Mouse (Mus musculus) heart, embryonic 11.5 days (tissue): Measurements from ENCODE around the gene Cuedc2. TPM values are rescaled to one million over a fixed set of nuclear protein-coding genes. Genes with fewer than 3 reads are reported as not detected.

Source experiments
- ATAC-seq: fragments of 200-750 bp; cut with Nextera tagmentation; replicated peaks from 2 replicates; pipeline ENCODE4 v1.8.0; 2017; ENCODE audit warnings: moderate library complexity; ENCODE audit not compliant: insufficient number of reproducible peaks, low FRiP score, low TSS enrichment
- H3K27ac ChIP-seq: fragments of 300-500 bp; sonication (generic); 2 replicates; pipeline ENCODE4 v1.5.1; 2014; ENCODE audit warnings: mild to moderate bottlenecking, low read depth, low read length
- H3K27me3 ChIP-seq: fragments of 300-500 bp; sonication (generic); 2 replicates; pipeline ENCODE4 v1.6.1; 2014; ENCODE audit warnings: mild to moderate bottlenecking, low read length, mixed read lengths; ENCODE audit not compliant: control insufficient read depth, insufficient read depth
- H3K36me3 ChIP-seq: fragments of 300-500 bp; sonication (generic); 2 replicates; pipeline ENCODE4 v1.6.1; 2014; ENCODE audit warnings: mild to moderate bottlenecking, low read length, moderate library complexity, mixed read lengths; ENCODE audit not compliant: control insufficient read depth, insufficient read depth
- H3K4me1 ChIP-seq: fragments of 300-500 bp; sonication (generic); 2 replicates; pipeline ENCODE4 v1.6.1; 2014; ENCODE audit warnings: low read length; ENCODE audit not compliant: control insufficient read depth, insufficient read depth
- H3K4me2 ChIP-seq: fragments of 300-500 bp; sonication (generic); 2 replicates; pipeline ENCODE4 v1.6.1; 2014; ENCODE audit warnings: mild to moderate bottlenecking, moderate library complexity
- H3K4me3 ChIP-seq: fragments of 300-500 bp; sonication (generic); 2 replicates; pipeline ENCODE4 v1.5.1; 2014; ENCODE audit warnings: low read depth, low read length
- H3K9ac ChIP-seq: fragments of 300-500 bp; sonication (generic); 2 replicates; pipeline ENCODE4 v1.6.1; 2014; ENCODE audit warnings: mild to moderate bottlenecking, low read depth, low read length, moderate library complexity
- H3K9me3 ChIP-seq: fragments of 300-500 bp; sonication (generic); replicated peaks from 2 replicates; pipeline ENCODE4 v1.6.1; 2016; ENCODE audit warnings: low read length; ENCODE audit not compliant: control insufficient read depth
- WGBS: fragments of 180-500 bp; shearing (Covaris S2); extraction: QIAGEN DNeasy Blood & Tissue Kit; methylation state at CpG from one replicate; pipeline ENCODE4 v1.1.7; 2014; ENCODE audit not compliant: insufficient replicate concordance; 5-methylcytosine and 5-hydroxymethylcytosine counted together
- polyA plus RNA-seq: library from polyadenylated mRNA; unstranded; fragments of >200 nt; fragmentation: Nextera tagmentation; extraction: Ambion mirVana; gene quantifications from 2 replicates; pipeline ENCODE4 v1.2.1, GENCODE M21; 2014

The Cuedc2 gene
- polyA plus RNA-seq, 1 experiment from 2014 or later, result 139 TPM

DNA sequence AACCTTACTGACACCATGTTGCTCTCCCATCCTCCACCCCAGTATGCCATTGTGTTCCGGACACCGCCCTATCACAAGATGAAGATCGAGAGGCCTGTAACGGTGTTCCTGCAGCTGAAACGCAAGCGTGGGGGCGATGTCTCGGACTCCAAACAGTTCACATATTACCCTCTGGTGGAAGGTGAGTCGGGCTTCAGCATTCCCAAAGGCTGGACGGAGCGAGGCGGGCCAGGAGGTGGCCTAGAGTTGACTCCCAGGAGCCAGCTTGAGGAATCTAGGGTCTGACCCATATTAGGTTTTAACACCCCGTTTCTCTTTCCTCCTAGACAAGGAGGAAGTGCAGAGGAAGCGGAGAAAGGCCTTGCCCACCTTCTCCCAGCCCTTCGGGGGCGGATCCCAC is 30.2 kb downstream of the Cuedc2 start:
- Histone ChIP-seq H3K4me2 (peak overlapping the region; percentile 84), H3K27ac (no peak overlapping the region), H3K4me3 (no peak overlapping the region), H3K4me1 (peaks cover 17% of the 10 kb centered on the region), H3K9me3 (no peaks in the 10 kb centered on the region), H3K36me3 (peaks cover 5% of the 10 kb centered on the region; the same call in 1 of the 2 replicates), H3K9ac (no peak overlapping the region), H3K27me3 (peaks cover 41% of the 10 kb centered on the region)
- WGBS, result 58% methylated on average over 16 of the region's 16 CpGs
- ATAC-seq, result no peak

DNA sequence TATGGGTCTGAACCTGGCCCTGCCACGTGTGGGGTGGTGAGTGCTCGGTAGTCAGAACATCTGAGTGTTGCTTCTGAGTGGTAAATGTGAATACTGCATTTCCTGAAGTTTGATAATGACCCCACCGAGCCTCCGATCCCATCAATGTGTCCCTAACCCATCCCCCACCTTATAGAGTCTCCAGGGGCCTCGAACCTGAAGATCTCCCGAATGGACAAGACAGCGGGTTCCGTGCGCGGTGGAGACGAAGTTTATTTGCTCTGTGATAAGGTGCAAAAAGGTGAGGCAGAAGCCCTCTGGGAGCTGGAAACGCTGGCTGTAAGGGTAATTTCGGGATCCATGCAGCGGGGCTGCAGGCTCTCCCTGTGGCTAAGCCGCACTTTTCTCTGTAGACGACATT is 30.7 kb downstream of the Cuedc2 start:
- peaks cover 3% of the 10 kb centered on the region; the same call in 1 of the 2 replicates for H3K36me3 ChIP-seq
- H3K4me3 ChIP-seq, result no peak overlapping the region
- no peak overlapping the region for H3K9ac ChIP-seq
- H3K27ac ChIP-seq, result no peak overlapping the region
- peaks cover 15% of the 10 kb centered on the region for H3K4me1 ChIP-seq
- no peak for ATAC-seq
- H3K27me3 ChIP-seq, result peaks cover 35% of the 10 kb centered on the region
- no peaks in the 10 kb centered on the region for H3K9me3 ChIP-seq
- H3K4me2 ChIP-seq, result no peak overlapping the region
- 69% methylated on average over 16 of the region's 16 CpGs for whole genome bisulfite sequencing

DNA sequence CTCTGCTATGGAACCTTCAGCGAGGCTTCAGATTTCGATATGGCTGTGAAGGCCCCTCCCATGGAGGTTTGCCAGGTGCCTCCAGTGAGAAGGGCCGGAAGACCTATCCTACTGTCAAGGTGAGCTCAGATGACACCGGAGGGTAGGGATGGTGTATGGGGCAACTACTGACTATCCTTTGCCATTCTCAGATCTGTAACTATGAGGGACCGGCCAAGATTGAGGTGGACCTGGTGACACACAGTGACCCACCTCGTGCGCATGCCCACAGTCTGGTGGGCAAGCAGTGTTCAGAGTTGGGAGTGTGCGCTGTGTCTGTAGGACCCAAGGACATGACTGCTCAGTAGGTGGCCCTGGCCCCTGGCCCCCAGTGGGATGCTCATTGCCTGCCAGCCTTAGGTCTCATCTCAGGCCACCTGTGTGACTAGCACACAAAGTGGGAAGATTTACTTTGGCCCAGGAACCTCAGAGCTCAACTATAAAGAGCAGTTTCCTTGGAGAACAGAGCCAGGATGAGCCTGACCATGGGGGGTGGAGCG is 31.7 kb downstream of the Cuedc2 start:
- 91% methylated on average over 9 of the region's 9 CpGs for WGBS
- no peak for ATAC-seq
- 0 out of 2 replicates have a peak, but pooled peaks cover 3% of the 10 kb centered on the region for H3K36me3 ChIP-seq
- H3K9ac ChIP-seq, result no peak overlapping the region
- no peak overlapping the region for H3K4me2 ChIP-seq
- H3K9me3 ChIP-seq, result no peaks in the 10 kb centered on the region
- H3K27me3 ChIP-seq, result peaks cover 30% of the 10 kb centered on the region
- H3K4me1 ChIP-seq, result peaks cover 15% of the 10 kb centered on the region
- H3K4me3 ChIP-seq, result no peak overlapping the region
- H3K27ac ChIP-seq, result no peak overlapping the region

- no peaks in the 10 kb centered on the region for H3K9me3 ChIP-seq
- no peak overlapping the region for H3K27ac ChIP-seq
- H3K4me2 ChIP-seq, result peak overlapping the region; percentile 100
- H3K27me3 ChIP-seq, result peaks cover 30% of the 10 kb centered on the region
- no peak for ATAC-seq
- H3K4me3 ChIP-seq, result peak overlapping the region; percentile 72
- H3K4me1 ChIP-seq, result peaks cover 15% of the 10 kb centered on the region
- H3K9ac ChIP-seq, result peak overlapping the region; percentile 79
- WGBS, result 53% methylated on average over 5 of the region's 5 CpGs
- H3K36me3 ChIP-seq, result 0 out of 2 replicates have a peak, but pooled peaks cover 3% of the 10 kb centered on the region
Measured at GRCm38 (mm10) chr19:46306268-46306610, 32.3 kb downstream of the Cuedc2 start.

GRCm38 (mm10) chr19:46305432-46306267 is 32.9 kb downstream of the Cuedc2 start:
- Histone ChIP-seq H3K4me2 (peak overlapping the region; percentile 100), H3K36me3 (0 out of 2 replicates have a peak, but pooled peaks cover 2% of the 10 kb centered on the region), H3K4me1 (peaks cover 15% of the 10 kb centered on the region), H3K4me3 (peak overlapping the region; percentile 72), H3K9me3 (no peaks in the 10 kb centered on the region), H3K27ac (peak overlapping the region; percentile 70), H3K27me3 (peaks cover 24% of the 10 kb centered on the region), H3K9ac (peak overlapping the region; percentile 79)
- ATAC-seq, result peak; percentile 76
- under 1% methylated on average over 42 of the region's 43 CpGs for WGBS

GRCm38 (mm10) chr19:46304908-46305333 is 33.6 kb downstream of the Cuedc2 start:
- peaks cover 15% of the 10 kb centered on the region for H3K4me1 ChIP-seq
- peak; percentile 9; the same call in 1 of the 2 replicates for ATAC-seq
- H3K4me2 ChIP-seq, result peak overlapping the region; percentile 100
- H3K36me3 ChIP-seq, result no peaks in the 10 kb centered on the region
- H3K9me3 ChIP-seq, result no peaks in the 10 kb centered on the region
- H3K27me3 ChIP-seq, result peaks cover 21% of the 10 kb centered on the region
- H3K4me3 ChIP-seq, result peak overlapping the region; percentile 72
- H3K9ac ChIP-seq, result peak overlapping the region; percentile 79
- WGBS, result under 1% methylated on average over 34 of the region's 34 CpGs
- H3K27ac ChIP-seq, result peak overlapping the region; percentile 70

DNA sequence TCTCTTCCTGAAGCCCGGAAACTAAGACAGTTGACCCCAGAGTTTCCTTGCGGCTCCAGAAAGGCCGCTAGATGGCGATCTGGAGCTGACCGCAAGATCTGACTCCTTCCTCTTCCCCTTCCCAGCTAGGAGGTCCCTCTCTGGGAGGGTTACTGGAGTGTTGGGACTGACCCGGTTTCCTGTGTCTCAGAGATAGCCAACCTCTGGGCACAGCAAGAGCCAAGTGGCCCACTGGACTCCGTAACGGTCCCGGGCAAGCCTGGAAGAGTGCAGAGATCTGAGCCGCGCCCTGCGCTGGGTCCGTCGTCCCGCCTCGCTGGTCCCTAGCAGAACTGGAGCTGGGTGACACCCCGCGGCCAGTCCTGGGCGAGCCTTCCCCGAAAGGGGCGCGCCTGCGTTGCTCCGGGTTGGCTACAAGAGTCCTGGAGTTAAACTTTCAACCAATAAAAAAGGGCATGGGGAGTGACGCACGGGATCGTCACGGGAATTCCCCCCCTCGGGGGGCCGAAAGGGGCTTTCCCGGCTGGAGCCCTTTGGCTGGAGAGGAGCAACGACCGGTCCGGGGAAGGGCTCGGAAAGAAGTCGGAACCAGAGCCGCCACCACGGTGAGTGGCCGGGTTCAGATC is 34.2 kb downstream of the Cuedc2 start, which contains the start of gene Nfkb2:
Gene Nfkb2 (plus strand): TSS at position 105 of the 626 bp plus-strand sequence.
- peak within 1 kb of the TSS; percentile 79 for H3K9ac ChIP-seq
- under 1% methylated on average over 39 of the region's 39 CpGs for WGBS
- H3K36me3 ChIP-seq, result no peaks in the 10 kb centered on the region
- peak within 1 kb of the TSS; percentile 72 for H3K4me3 ChIP-seq
- H3K27ac ChIP-seq, result peak within 1 kb of the TSS; percentile 70
- H3K27me3 ChIP-seq, result peaks cover 17% of the 10 kb centered on the region
- ATAC-seq, result peak; percentile 81
- H3K4me1 ChIP-seq, result peaks cover 15% of the 10 kb centered on the region
- H3K4me2 ChIP-seq, result peak within 1 kb of the TSS; percentile 100
- H3K9me3 ChIP-seq, result no peaks in the 10 kb centered on the region
